Mouse (Mus musculus): ENCODE data around the gene Rp9. TPM values are rescaled to one million over a fixed set of nuclear protein-coding genes. Genes with fewer than 3 reads are reported as not detected.
"Not testable (repeated sequence)": the region's sequence is repeated elsewhere in the genome, so short reads cannot be mapped to it uniquely, and the experiment has no call there.

Gene Rp9
- polyA plus RNA-seq, 1 experiment: 65.4 TPM

DNA sequence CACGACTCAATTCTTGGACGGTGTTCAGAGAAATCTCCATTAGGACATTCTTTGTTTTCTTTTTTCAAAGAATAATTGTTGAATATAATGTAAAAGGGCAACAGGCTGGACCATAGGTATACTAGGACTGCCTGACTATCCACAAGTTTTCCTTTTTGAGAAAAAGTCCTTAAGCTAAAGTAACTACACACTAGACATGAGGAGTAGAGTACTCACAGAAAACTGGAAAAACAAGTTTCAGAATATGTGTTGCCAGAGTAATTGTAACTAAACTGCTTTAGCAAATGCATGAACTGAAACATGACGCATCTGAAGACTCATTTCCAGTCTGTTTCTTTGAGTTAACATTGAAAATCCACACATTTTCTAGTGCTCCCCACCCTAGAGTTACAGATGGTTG, 64.1 kb downstream of the Rp9 start:
- H3K4me1 ChIP-seq (ENCODE audit: control insufficient read depth, insufficient read depth, low read length): no peaks in the 10 kb centered on the region
- H3K27ac ChIP-seq (ENCODE audit: insufficient read depth, low read depth, low read length): no peak overlapping the region
- TF ChIP-seq POLR2A (IDR thresholded peaks at IDR 0.05; ENCODE audit: borderline replicate concordance, low read depth, low read length): no peak
- no peak for TF ChIP-seq CTCF (IDR thresholded peaks at IDR 0.05; ENCODE audit: low read depth, low read length)
- H3K4me3 ChIP-seq (ENCODE audit: insufficient read depth, low read length): no peak overlapping the region

DNA sequence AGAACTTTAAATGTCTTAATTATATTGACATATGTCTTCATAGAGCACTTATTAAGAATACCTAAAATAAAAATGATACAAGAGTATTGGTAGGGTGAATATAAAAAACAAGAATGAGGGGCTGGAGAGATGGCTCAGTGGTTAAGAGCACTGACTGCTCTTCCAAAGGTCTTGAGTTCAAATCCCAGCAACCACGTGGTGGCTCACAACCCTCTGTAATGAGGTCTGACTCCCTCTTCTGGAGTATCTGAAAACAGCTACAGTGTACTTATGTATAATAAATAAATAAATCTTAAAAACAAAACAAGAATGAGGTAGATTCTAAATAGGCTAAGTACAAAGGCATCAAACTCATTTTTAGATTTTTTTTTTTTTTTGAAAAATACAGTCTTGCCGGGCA, 66.0 kb downstream of the Rp9 start:
- H3K4me3 ChIP-seq (ENCODE audit: insufficient read depth, low read length); H3K4me1 ChIP-seq (ENCODE audit: control insufficient read depth, insufficient read depth, low read length); H3K27ac ChIP-seq (ENCODE audit: insufficient read depth, low read depth, low read length): not testable (repeated sequence)

DNA sequence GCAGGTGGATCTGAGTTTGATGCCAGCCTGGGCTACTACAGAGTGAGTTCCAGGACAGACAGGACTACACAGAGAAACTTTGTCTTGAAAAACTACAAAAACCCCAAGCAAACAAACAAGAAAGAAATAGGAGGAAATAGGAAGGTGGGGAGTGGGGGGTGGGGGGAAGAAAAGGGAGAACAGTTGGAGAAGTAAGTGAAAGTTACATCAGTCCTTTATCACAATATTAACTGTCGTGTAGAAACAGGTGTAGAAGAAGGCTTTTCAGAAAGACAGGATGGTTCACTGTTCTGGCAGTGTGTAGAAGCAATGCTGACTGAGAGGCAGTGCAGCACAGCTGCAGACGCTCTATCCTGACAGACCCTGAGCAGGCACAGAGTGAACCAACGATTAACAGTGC, 66.6 kb downstream of the Rp9 start:
- no peak overlapping the region for H3K4me3 ChIP-seq (ENCODE audit: insufficient read depth, low read length)
- peaks cover 4% of the 10 kb centered on the region; the same call in 1 of the 2 replicates for H3K4me1 ChIP-seq (ENCODE audit: control insufficient read depth, insufficient read depth, low read length)
- TF ChIP-seq POLR2A (IDR thresholded peaks at IDR 0.05; ENCODE audit: borderline replicate concordance, low read depth, low read length) (no peak), CTCF (IDR thresholded peaks at IDR 0.05; ENCODE audit: low read depth, low read length) (no peak)
- H3K27ac ChIP-seq (ENCODE audit: insufficient read depth, low read depth, low read length): no peak overlapping the region

DNA sequence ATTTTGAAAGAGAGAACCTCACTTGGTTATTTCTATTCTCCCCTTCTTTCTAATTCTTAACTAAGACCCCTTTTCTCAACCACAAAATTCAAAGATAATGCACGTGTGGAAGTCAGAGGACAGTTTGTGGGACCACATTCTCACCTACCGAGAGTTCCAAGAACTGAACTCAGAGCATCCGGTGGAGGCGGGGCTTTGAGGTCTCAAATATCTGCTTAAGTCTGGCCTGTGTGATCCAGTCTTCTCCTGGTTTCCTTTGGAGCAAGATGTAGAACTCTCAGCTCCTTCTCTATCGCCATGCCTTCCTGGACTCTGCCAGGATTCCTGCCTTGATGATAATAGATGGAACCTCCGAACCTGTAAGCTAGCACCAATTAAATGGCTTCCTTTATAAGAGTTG, 67.5 kb downstream of the Rp9 start:
- H3K27ac ChIP-seq (ENCODE audit: insufficient read depth, low read depth, low read length): no peak overlapping the region
- TF ChIP-seq CTCF (IDR thresholded peaks at IDR 0.05; ENCODE audit: low read depth, low read length) (no peak), POLR2A (IDR thresholded peaks at IDR 0.05; ENCODE audit: borderline replicate concordance, low read depth, low read length) (no peak)
- peaks cover 4% of the 10 kb centered on the region; the same call in 1 of the 2 replicates for H3K4me1 ChIP-seq (ENCODE audit: control insufficient read depth, insufficient read depth, low read length)
- H3K4me3 ChIP-seq (ENCODE audit: insufficient read depth, low read length): no peak overlapping the region

DNA sequence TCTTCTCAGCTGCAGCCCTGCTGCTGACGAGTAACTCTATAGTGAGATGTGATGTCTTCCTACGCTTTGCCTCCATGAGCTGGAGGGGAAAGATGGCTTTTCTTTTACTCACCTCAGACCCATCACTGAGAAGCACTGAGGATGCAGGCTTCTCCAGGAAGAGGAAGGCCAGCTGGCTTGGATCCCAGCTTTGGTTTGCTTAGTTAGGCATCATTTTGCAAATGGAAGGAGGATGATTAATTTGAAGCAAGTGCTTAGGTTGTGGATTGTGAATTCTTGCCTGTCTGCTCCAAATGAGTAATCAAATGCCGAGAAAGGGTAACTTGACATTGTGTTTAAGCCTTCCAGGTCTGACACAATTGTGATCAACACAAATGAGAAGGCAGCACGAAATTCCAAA, 70.5 kb downstream of the Rp9 start:
- H3K27ac ChIP-seq (ENCODE audit: insufficient read depth, low read depth, low read length): no peak overlapping the region

DNA sequence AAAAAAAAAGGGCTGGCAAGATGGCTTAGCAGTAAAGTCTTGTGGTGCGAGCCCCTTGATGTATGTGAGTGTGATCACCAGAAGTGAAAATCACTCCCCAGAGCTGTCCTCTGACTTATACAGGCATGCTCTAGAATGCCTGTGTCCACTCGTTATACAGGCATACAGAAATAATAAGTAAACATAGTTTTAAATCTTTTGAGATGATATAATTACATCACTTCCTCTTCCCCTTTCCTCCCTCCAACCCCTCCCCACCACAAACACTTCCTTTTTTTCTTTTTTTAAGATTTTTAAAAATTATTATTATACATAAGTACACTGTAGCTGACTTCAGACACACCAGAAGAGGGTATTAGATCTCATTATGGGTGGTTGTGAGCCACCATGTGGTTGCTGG, 74.8 kb downstream of the Rp9 start:
- H3K27ac ChIP-seq (ENCODE audit: insufficient read depth, low read depth, low read length): peak overlapping the region; percentile 64
- no peak for TF ChIP-seq CTCF (IDR thresholded peaks at IDR 0.05; ENCODE audit: low read depth, low read length)
- H3K4me1 ChIP-seq (ENCODE audit: control insufficient read depth, insufficient read depth, low read length): peaks cover 24% of the 10 kb centered on the region
- H3K4me3 ChIP-seq (ENCODE audit: insufficient read depth, low read length): no peak overlapping the region

More for the DNA sequence above, 70.5 kb downstream of the Rp9 start:
- TF ChIP-seq CTCF (IDR thresholded peaks at IDR 0.05; ENCODE audit: low read depth, low read length): no peak
- H3K4me1 ChIP-seq (ENCODE audit: control insufficient read depth, insufficient read depth, low read length): peaks cover 15% of the 10 kb centered on the region
- no peak overlapping the region for H3K4me3 ChIP-seq (ENCODE audit: insufficient read depth, low read length)

DNA sequence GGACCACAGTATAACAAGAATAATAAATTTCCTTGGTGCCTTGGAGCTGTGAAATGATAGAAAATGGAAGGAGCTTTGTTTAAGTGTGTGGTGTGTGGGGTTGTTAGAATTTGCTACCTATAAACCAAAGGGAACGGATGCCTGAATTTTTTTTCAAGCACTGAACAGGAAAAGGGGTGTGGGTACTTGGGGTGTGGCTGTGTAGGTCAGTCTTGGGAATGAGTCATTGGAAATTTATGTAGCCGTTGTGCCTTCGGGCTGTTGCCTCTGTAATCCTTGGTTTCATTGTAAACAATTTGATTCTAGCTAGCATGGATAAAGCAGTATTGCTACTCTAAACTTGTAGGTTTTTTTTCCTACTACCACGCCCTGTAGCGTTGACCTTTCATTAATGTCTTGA, 79.2 kb downstream of the Rp9 start:
- Histone ChIP-seq H3K4me3 (ENCODE audit: insufficient read depth, low read length) (no peak overlapping the region), H3K27ac (ENCODE audit: insufficient read depth, low read depth, low read length) (peak overlapping the region; percentile 19; the same call in 1 of the 2 replicates), H3K4me1 (ENCODE audit: control insufficient read depth, insufficient read depth, low read length) (peaks cover 33% of the 10 kb centered on the region)
- TF ChIP-seq CTCF (IDR thresholded peaks at IDR 0.05; ENCODE audit: low read depth, low read length) (no peak), POLR2A (IDR thresholded peaks at IDR 0.05; ENCODE audit: borderline replicate concordance, low read depth, low read length) (no peak)

DNA sequence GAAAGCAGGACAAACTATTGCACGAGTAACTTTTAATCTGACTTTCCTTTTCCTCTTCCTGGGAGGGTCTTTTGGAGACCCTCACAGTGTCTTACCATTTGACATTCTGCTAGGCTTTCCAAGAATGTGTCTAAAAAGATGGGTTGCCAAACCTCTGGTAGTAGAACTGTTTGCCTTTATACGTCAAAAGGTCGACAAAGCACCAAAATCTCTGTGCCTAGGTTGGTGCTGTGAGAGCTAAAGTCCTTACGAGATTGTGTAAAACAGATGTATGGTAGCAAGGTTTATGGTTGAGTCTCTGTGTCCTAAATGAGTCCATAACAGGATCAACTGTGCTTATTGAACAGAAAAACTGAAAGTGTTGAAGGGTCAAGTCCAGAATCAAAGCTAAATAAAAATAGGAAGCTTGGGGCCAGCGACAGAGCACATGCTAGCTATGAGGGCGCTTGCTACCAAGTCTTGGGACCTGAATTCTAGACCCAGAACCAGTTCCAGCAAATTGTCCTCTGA, 79.8 kb downstream of the Rp9 start:
- peak overlapping the region; percentile 89 for H3K27ac ChIP-seq (ENCODE audit: insufficient read depth, low read depth, low read length)
- TF ChIP-seq CTCF (IDR thresholded peaks at IDR 0.05; ENCODE audit: low read depth, low read length): no peak
- no peak for TF ChIP-seq POLR2A (IDR thresholded peaks at IDR 0.05; ENCODE audit: borderline replicate concordance, low read depth, low read length)
- peaks cover 31% of the 10 kb centered on the region for H3K4me1 ChIP-seq (ENCODE audit: control insufficient read depth, insufficient read depth, low read length)
- H3K4me3 ChIP-seq (ENCODE audit: insufficient read depth, low read length): peak overlapping the region; percentile 100

DNA sequence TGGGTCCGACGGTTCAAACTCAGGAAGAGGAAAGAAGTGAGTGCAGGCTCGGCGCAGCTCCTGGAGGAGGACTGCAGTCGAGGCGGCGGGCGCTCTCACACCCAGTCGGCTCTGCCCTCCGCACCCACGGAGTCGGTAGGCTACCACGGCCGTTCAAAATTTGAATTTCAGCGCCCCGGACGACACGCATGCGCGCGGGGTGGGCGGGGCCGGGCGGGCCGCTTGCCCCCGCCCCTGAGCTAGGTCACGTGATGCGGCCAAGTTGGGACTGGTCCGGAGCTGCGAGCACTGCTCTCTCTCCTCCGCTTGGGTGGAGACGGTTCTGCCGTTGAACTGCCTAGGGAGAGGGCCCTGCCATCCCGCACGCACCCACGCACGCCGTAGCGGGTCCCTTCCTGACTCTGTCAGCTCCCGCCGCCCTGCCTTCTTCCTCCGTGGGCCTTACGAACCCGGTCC, 80.5 kb downstream of the Rp9 start, which contains the start of gene Anln:
Gene Anln, minus strand, starts transcription at position 168 of the 456 bp plus-strand sequence.
- peak within 1 kb of the TSS; percentile 100 for H3K4me3 ChIP-seq (ENCODE audit: insufficient read depth, low read length)
- TF ChIP-seq POLR2A (IDR thresholded peaks at IDR 0.05; ENCODE audit: borderline replicate concordance, low read depth, low read length) (peak; percentile 56; the same call in 1 of the 2 replicates), CTCF (IDR thresholded peaks at IDR 0.05; ENCODE audit: low read depth, low read length) (no peak)
- peaks cover 26% of the 10 kb centered on the region for H3K4me1 ChIP-seq (ENCODE audit: control insufficient read depth, insufficient read depth, low read length)
- H3K27ac ChIP-seq (ENCODE audit: insufficient read depth, low read depth, low read length): peak within 1 kb of the TSS; percentile 89

DNA sequence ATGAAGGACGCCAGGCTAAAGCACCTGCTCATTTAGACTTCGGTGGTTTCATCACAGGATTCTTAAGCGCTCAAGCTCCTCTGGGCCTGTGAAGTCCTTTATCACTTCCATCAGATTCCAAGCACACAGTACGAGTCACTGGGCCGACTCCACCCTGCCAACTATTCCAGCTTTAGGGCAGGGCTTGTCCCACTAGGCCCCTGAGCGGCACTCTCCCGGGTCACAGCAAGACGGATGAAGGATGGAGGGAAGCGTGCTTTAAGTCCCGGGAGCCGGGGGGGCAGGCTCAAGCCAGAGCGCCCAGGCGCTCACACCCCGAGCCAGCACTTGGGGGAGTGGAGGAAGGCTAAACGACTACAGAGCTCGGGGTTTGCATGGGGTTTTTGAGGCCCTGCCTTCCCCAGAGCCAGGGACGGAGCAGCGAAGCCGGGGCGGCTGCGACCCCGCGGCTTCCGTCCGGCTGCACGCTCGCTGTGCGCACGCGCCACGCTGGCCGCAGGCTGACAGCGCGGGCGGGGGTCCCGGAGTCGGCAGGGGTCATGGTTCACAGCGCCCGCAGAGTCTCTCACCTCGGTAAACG, 81.1 kb downstream of the Rp9 start:
- no peak for TF ChIP-seq CTCF (IDR thresholded peaks at IDR 0.05; ENCODE audit: low read depth, low read length)
- TF ChIP-seq POLR2A (IDR thresholded peaks at IDR 0.05; ENCODE audit: borderline replicate concordance, low read depth, low read length): no peak
- Histone ChIP-seq H3K4me3 (ENCODE audit: insufficient read depth, low read length) (peak overlapping the region; percentile 100), H3K4me1 (ENCODE audit: control insufficient read depth, insufficient read depth, low read length) (peaks cover 26% of the 10 kb centered on the region), H3K27ac (ENCODE audit: insufficient read depth, low read depth, low read length) (peak overlapping the region; percentile 85)
